Mouse (Mus musculus): ENCODE data around the gene Psmc1.

DNA sequence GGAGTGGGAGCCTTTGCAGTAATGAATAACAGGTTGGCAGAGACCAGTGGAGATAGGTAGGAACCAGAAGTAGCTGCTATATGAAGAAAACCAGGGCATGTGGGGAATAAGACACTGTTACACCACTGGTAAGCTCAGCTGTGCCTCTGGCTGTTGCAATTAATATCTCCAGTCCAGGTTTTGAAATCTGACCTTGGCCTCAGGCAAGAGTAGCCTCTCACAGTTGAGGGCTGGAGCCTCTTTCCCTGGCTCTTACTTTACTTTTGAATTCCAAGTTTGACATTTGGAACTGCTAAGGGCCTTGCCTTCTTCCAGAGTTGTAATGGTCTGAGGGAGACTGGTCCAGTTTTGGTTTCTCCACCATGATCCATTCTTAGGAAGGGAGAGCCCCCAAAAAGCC is 48.1 kb upstream of the Psmc1 start:
- TF ChIP-seq POLR2A (IDR thresholded peaks at IDR 0.05; ENCODE audit: insufficient read depth, low read depth, low read length) (no peak), CTCF (IDR thresholded peaks at IDR 0.05; ENCODE audit: insufficient read depth, low read depth, low read length) (no peak)

Measured in olfactory bulb, adult 2 months (tissue).